Mouse (Mus musculus) kidney, adult 10 weeks (tissue): ENCODE measurements around the gene Olfr1192-ps1. TPM values are rescaled to one million over a fixed set of nuclear protein-coding genes. Genes with fewer than 3 reads are reported as not detected.

Experiments
- polyA plus RNA-seq: library from polyadenylated mRNA; stranded (reverse); fragments of 350-450 nt; fragmentation: Illumina TruSeq; extraction: RNeasy Lipid Tissue Mini Kit (QIAGEN cat#74804); gene quantifications from one replicate; pipeline ENCODE4 v1.2.3, GENCODE M21; 2014; ENCODE audit warnings: low read depth, low replicate concordance

The Olfr1192-ps1 gene
- polyA plus RNA-seq = not detected

GRCm38 (mm10) chr2:88648209-88648608, at the start of gene Olfr1192-ps1:
TSS of gene Olfr1192-ps1 (plus strand) at chr2:88648509.

GRCm38 (mm10) chr2:88640242-88640641, 8.1 kb upstream of the Olfr1192-ps1 start, which contains the start of gene Olfr1191-ps1:
TSS of gene Olfr1191-ps1 (plus strand) at chr2:88640542.

GRCm38 (mm10) chr2:88675328-88675727, 27.0 kb downstream of the Olfr1192-ps1 start, which contains the start of gene Olfr1193:
TSS of gene Olfr1193 (plus strand) at chr2:88675628.

GRCm38 (mm10) chr2:88689087-88689486, 40.8 kb downstream of the Olfr1192-ps1 start, which contains the start of gene Olfr1195:
TSS of gene Olfr1195 (minus strand) at chr2:88689187.

GRCm38 (mm10) chr2:88704497-88704896, 56.2 kb downstream of the Olfr1192-ps1 start, which contains the start of gene Olfr1196:
TSS of gene Olfr1196 (minus strand) at chr2:88704597.

Other genes with a start within 250 kb of the Olfr1192-ps1 start
- not detected for gene Olfr1179, start 242.1 kb upstream of the Olfr1192-ps1 start, polyA plus RNA-seq
- gene Olfr1180, start 229.4 kb upstream of the Olfr1192-ps1 start, polyA plus RNA-seq = not detected
- not detected for gene Olfr1181, start 222.3 kb upstream of the Olfr1192-ps1 start, polyA plus RNA-seq
- not detected for gene Gm13757, start 199.4 kb upstream of the Olfr1192-ps1 start, polyA plus RNA-seq
- not detected for gene Olfr1183, start 193.6 kb upstream of the Olfr1192-ps1 start, polyA plus RNA-seq
- gene Olfr1184, start 164.9 kb upstream of the Olfr1192-ps1 start, polyA plus RNA-seq = not detected
- gene Olfr1185-ps1, start 155.2 kb upstream of the Olfr1192-ps1 start, polyA plus RNA-seq = not detected
- not detected for gene Olfr1186, start 130.0 kb upstream of the Olfr1192-ps1 start, polyA plus RNA-seq
- gene Olfr1188, start 91.6 kb upstream of the Olfr1192-ps1 start, polyA plus RNA-seq = not detected
- not detected for gene Olfr1189, start 62.1 kb upstream of the Olfr1192-ps1 start, polyA plus RNA-seq
- gene Olfr1191-ps1, start 8.0 kb upstream of the Olfr1192-ps1 start, polyA plus RNA-seq = not detected
- not detected for gene Olfr1193, start 27.1 kb downstream of the Olfr1192-ps1 start, polyA plus RNA-seq
- gene Olfr1195, start 40.7 kb downstream of the Olfr1192-ps1 start, polyA plus RNA-seq = not detected
- not detected for gene Olfr1196, start 56.1 kb downstream of the Olfr1192-ps1 start, polyA plus RNA-seq
- gene Olfr1197, start 83.9 kb downstream of the Olfr1192-ps1 start, polyA plus RNA-seq = not detected
- not detected for gene Olfr1198, start 102.9 kb downstream of the Olfr1192-ps1 start, polyA plus RNA-seq
- not detected for gene Olfr1199, start 112.0 kb downstream of the Olfr1192-ps1 start, polyA plus RNA-seq
- gene Olfr1200, start 122.0 kb downstream of the Olfr1192-ps1 start, polyA plus RNA-seq = not detected
- gene Olfr1201, start 144.5 kb downstream of the Olfr1192-ps1 start, polyA plus RNA-seq = not detected
- not detected for gene Olfr1202, start 166.0 kb downstream of the Olfr1192-ps1 start, polyA plus RNA-seq
- gene Olfr1205, start 181.2 kb downstream of the Olfr1192-ps1 start, polyA plus RNA-seq = not detected
- not detected for gene Olfr1204, start 200.8 kb downstream of the Olfr1192-ps1 start, polyA plus RNA-seq
- not detected for gene Olfr1206, start 214.7 kb downstream of the Olfr1192-ps1 start, polyA plus RNA-seq